Mouse (Mus musculus) lung, postnatal 0 days (tissue): ENCODE measurements around the gene Rasgrf2. TPM values are rescaled to one million over a fixed set of nuclear protein-coding genes. Genes with fewer than 3 reads are reported as not detected.

Experiments used
- ATAC-seq: fragments of 200-750 bp; cut with Nextera tagmentation; 2 replicates; pipeline ENCODE4 v1.8.0; 2017; ENCODE audit warnings: moderate library complexity
- DNase-seq: peaks from one replicate; pipeline ENCODE4 v3.0.0-alpha.2; 2016; ENCODE audit warnings: low spot score
- H3K27ac ChIP-seq: fragments of 300-500 bp; sonication (generic); 2 replicates; pipeline ENCODE4 v1.5.1; 2014; ENCODE audit warnings: antibody characterized with exemption, mild to moderate bottlenecking, low read length, mixed read lengths
- H3K27me3 ChIP-seq: fragments of 300-500 bp; sonication (generic); replicated peaks from 2 replicates; pipeline ENCODE4 v1.6.1; 2014; ENCODE audit warnings: low read length, mixed read lengths; ENCODE audit not compliant: insufficient read depth
- H3K36me3 ChIP-seq: fragments of 300-500 bp; sonication (generic); 2 replicates; pipeline ENCODE4 v1.6.1; 2014; ENCODE audit warnings: low read length, mixed read lengths; ENCODE audit not compliant: insufficient read depth
- H3K4me1 ChIP-seq: fragments of 300-500 bp; sonication (generic); 2 replicates; pipeline ENCODE4 v1.6.1; 2014; ENCODE audit warnings: antibody characterized with exemption, low read depth, low read length, mixed read lengths; ENCODE audit not compliant: insufficient read depth
- H3K4me2 ChIP-seq: fragments of 300-500 bp; sonication (generic); replicated peaks from 2 replicates; pipeline ENCODE4 v1.6.1; 2014; ENCODE audit warnings: low read depth, mild to moderate bottlenecking, low read length, moderate library complexity, mixed read lengths
- H3K4me3 ChIP-seq: fragments of 300-500 bp; sonication (generic); 2 replicates; pipeline ENCODE4 v1.5.1; 2014; ENCODE audit warnings: low read depth, low read length
- H3K9ac ChIP-seq: fragments of 300-500 bp; sonication (generic); replicated peaks from 2 replicates; pipeline ENCODE4 v1.6.1; 2014; ENCODE audit warnings: low read depth, mild to moderate bottlenecking
- H3K9me3 ChIP-seq: fragments of 300-500 bp; sonication (generic); 2 replicates; pipeline ENCODE4 v1.6.1; 2016; ENCODE audit warnings: low read length, mixed read lengths
- CTCF ChIP-seq: IDR thresholded peaks from 2 replicates; pipeline ENCODE4 v1.5.1; 2016; ENCODE audit warnings: antibody characterized with exemption, mild to moderate bottlenecking
- EP300 ChIP-seq: IDR thresholded peaks from 2 replicates; pipeline ENCODE4 v1.6.1; 2016; ENCODE audit warnings: antibody characterized with exemption, mild to moderate bottlenecking, control low read depth
- WGBS: fragments of 180-500 bp; shearing (Covaris S2); extraction: QIAGEN DNeasy Blood & Tissue Kit; methylation state at CpG from one replicate; pipeline ENCODE4 v1.1.7; 2014; 5-methylcytosine and 5-hydroxymethylcytosine counted together
- polyA plus RNA-seq: library from polyadenylated mRNA; unstranded; fragments of >200 nt; fragmentation: Nextera tagmentation; extraction: Ambion mirVana; gene quantifications from 2 replicates; pipeline ENCODE4 v1.2.1, GENCODE M21; 2015

Gene Rasgrf2
- polyA plus RNA-seq, 1 experiment from 2014 or later, result 4.0 TPM

DNA sequence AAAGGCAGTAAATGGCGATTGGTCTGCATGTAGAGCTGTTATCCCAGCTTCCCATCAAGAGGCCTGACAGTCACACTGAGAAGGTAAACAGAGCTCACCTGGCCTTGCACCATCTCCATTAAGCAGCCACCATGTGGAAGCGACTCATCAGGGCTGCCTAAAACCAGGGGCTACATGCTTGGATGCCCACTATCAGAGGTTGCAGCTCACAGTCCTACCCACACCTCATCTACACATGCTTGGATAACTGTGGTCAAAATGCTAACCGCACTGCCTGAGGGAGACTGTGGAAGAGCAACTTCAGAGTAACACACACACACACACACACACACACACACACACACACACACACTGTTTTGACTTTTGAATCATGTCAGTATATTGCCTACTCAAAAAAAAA lies 101.8 kb downstream of the Rasgrf2 start:
- Histone ChIP-seq H3K4me2 (no peak overlapping the region), H3K9me3 (no peaks in the 10 kb centered on the region), H3K4me1 (no peaks in the 10 kb centered on the region), H3K4me3 (no peak overlapping the region), H3K27ac (no peak overlapping the region), H3K36me3 (no peaks in the 10 kb centered on the region), H3K9ac (no peak overlapping the region), H3K27me3 (no peaks in the 10 kb centered on the region)
- DNase-seq, result no peak
- WGBS, result 68% methylated on average over 3 of the region's 3 CpGs
- TF ChIP-seq EP300, result no peak
- no peak for TF ChIP-seq CTCF
- ATAC-seq, result no peak

DNA sequence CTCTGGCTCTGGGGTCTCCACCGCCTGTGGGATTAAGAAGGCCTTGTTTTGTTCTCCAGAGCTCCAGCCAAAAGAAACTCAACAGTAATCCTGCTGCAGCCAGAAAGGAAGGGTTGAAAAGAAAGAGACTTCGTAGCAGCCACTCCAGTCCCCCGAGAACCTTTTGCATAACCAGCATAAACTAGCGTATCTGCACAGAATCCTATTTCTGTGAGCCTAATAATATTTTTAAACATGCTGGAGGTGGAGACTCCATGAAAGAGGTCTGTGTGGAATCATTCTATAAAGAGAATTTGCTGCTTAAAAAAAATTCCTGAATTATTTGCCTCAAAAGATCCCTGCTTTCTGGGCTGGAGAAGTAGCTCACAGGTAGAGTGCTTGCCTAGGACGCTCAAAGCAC lies 103.5 kb downstream of the Rasgrf2 start:
- Histone ChIP-seq H3K27me3 (no peaks in the 10 kb centered on the region), H3K4me2 (no peak overlapping the region), H3K9ac (no peak overlapping the region), H3K9me3 (no peaks in the 10 kb centered on the region), H3K27ac (no peak overlapping the region), H3K4me1 (no peaks in the 10 kb centered on the region), H3K4me3 (no peak overlapping the region), H3K36me3 (no peaks in the 10 kb centered on the region)
- 95% methylated on average over 5 of the region's 5 CpGs for WGBS
- ATAC-seq (no peak), DNase-seq (no peak)
- TF ChIP-seq CTCF (no peak), EP300 (no peak)

DNA sequence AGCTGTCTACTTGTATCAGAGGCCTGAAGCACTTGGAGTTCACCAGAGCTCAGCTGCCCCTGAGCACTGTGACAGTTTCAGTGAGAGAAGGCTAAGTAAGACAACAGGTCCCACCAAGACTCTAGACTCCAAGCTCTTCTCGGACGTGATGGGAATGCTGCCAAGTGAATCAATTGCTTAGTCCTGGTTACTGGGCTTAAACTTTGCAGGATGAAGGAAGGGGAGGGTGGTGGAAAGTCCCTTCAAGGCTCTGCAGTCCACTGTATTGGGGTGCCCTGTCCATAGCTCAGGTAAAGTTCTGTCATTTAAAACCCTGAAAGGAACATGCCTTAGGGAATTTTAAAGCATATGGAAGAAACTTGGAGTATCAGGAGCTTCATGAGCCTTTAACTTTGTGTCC lies 104.8 kb downstream of the Rasgrf2 start:
- no peaks in the 10 kb centered on the region for H3K9me3 ChIP-seq
- ATAC-seq (no peak), DNase-seq (no peak)
- H3K4me1 ChIP-seq, result no peaks in the 10 kb centered on the region
- H3K36me3 ChIP-seq, result no peaks in the 10 kb centered on the region
- H3K27ac ChIP-seq, result no peak overlapping the region
- H3K9ac ChIP-seq, result no peak overlapping the region
- WGBS, result 66% methylated on average over 2 of the region's 2 CpGs
- no peak for TF ChIP-seq CTCF
- no peak overlapping the region for H3K4me3 ChIP-seq
- H3K27me3 ChIP-seq, result no peaks in the 10 kb centered on the region
- H3K4me2 ChIP-seq, result no peak overlapping the region

GRCm38 (mm10) chr13:92025124-92025523 lies 106.3 kb downstream of the Rasgrf2 start:
- WGBS, result 83% methylated on average over 3 of the region's 3 CpGs
- Histone ChIP-seq H3K4me2 (no peak overlapping the region), H3K4me3 (no peak overlapping the region), H3K4me1 (no peaks in the 10 kb centered on the region), H3K9me3 (no peaks in the 10 kb centered on the region), H3K27me3 (no peaks in the 10 kb centered on the region), H3K36me3 (no peaks in the 10 kb centered on the region), H3K27ac (no peak overlapping the region), H3K9ac (no peak overlapping the region)
- TF ChIP-seq EP300 (no peak), CTCF (no peak)
- ATAC-seq, result no peak
- no peak for DNase-seq

DNA sequence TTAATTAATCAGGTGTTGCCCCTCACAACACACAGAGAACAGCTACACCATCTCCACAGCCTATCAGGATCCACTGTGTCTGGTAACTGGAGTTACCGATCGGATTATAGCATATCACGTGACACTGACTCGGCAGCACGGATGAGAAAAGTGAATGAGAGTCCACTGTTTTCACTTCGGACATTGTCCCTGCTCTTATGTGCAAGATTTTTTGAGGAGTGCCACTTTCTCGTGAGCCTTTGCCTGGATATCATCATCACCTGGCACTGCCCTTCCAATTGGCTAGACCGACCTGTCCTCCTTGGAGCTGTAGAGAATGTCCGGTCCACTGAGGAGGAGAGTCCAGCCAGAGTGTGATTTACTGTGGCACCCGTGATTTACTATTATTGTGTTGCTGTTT lies 109.3 kb downstream of the Rasgrf2 start:
- H3K27ac ChIP-seq, result no peak overlapping the region
- no peaks in the 10 kb centered on the region for H3K4me1 ChIP-seq
- H3K27me3 ChIP-seq, result no peaks in the 10 kb centered on the region
- H3K4me3 ChIP-seq, result no peak overlapping the region
- 81% methylated on average over 10 of the region's 10 CpGs for WGBS
- TF ChIP-seq CTCF (no peak), EP300 (no peak)
- H3K9me3 ChIP-seq, result no peaks in the 10 kb centered on the region
- no peak overlapping the region for H3K9ac ChIP-seq
- H3K4me2 ChIP-seq, result no peak overlapping the region
- ATAC-seq (no peak), DNase-seq (no peak)
- no peaks in the 10 kb centered on the region for H3K36me3 ChIP-seq

DNA sequence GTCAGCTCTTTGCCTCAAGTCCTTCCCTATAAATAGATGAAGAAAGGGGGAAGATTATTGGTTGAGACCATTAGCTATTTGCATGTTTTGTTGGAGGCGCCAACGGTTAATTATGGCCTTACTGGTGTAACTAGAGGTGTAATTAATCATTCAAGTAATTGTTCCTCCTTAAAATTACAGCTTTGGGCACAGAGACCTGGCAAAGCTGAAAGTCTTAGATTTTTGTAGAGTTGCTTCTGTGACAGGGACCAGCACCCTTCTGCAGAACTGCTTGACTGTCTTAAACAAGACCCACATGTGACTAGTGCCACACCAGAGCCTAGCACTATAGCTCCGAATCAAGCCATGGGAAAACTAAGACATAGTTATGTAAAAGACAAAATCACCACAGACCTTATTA lies 134.5 kb downstream of the Rasgrf2 start:
- H3K27ac ChIP-seq, result no peak overlapping the region
- no peak overlapping the region for H3K9ac ChIP-seq
- ATAC-seq (no peak), DNase-seq (no peak)
- no peak overlapping the region for H3K4me3 ChIP-seq
- WGBS, result 84% methylated on average over 3 of the region's 3 CpGs
- H3K4me2 ChIP-seq, result no peak overlapping the region
- no peaks in the 10 kb centered on the region for H3K4me1 ChIP-seq
- no peaks in the 10 kb centered on the region for H3K9me3 ChIP-seq
- TF ChIP-seq CTCF, result no peak
- TF ChIP-seq EP300, result no peak
- no peaks in the 10 kb centered on the region for H3K27me3 ChIP-seq
- H3K36me3 ChIP-seq, result no peaks in the 10 kb centered on the region

- ATAC-seq (no peak), DNase-seq (no peak)
- WGBS, result 82% methylated on average over 2 of the region's 2 CpGs
- TF ChIP-seq CTCF (no peak), EP300 (no peak)
- H3K36me3 ChIP-seq, result no peaks in the 10 kb centered on the region
- no peak overlapping the region for H3K4me2 ChIP-seq
- no peak overlapping the region for H3K9ac ChIP-seq
- H3K9me3 ChIP-seq, result no peaks in the 10 kb centered on the region
- H3K27me3 ChIP-seq, result no peaks in the 10 kb centered on the region
- no peak overlapping the region for H3K4me3 ChIP-seq
- no peak overlapping the region for H3K27ac ChIP-seq
- H3K4me1 ChIP-seq, result no peaks in the 10 kb centered on the region
Measured at GRCm38 (mm10) chr13:91991412-91991811, 140.0 kb downstream of the Rasgrf2 start.
